Mouse (Mus musculus): ENCODE results near the gene Gm20388.

DNA sequence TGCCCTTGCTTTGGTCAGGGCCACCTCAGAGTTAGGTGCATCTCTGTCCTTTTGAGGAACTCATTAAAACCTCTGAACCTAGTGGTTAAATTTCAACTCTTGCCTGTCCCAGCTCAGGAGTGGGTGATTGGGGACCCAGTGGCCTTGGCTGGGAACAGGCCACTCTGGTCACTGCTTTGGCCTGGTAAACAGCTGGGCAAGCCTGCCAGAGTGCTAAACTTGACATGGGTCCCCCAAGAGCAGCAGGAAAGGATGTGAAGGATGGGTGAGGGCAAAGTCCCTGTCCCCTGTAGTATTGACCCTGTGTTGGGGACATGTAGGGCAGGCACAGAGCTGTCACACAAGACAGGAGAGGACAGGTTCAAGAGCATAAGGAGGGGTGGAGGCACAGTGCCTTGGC is 2034.2 kb downstream of the Gm20388 start, which contains the start of gene Car5a:
- TF ChIP-seq POLR2A (IDR thresholded peaks at IDR 0.05; ENCODE audit: insufficient read depth, low read length) (no peak), CTCF (IDR thresholded peaks at IDR 0.05; ENCODE audit: low read depth, low read length) (no peak)

Measured in ES-Bruce4 (cell line).